Mouse (Mus musculus): ENCODE data around the gene Mtnr1a.

- TF ChIP-seq GATA1 (IDR thresholded peaks at IDR 0.05; ENCODE audit: borderline replicate concordance, low read length) (no peak), FLI1 (IDR thresholded peaks at IDR 0.05; ENCODE audit: low read length) (no peak)
These were observed 56.7 kb downstream of the Mtnr1a start for GRCm38 (mm10) chr8:45125680-45126079.

Measured in megakaryocyte, embryonic 14.5 days (primary cell).